Mouse (Mus musculus) C2C12 (cell line): ENCODE measurements around the gene Vps4b. TPM values are rescaled to one million over a fixed set of nuclear protein-coding genes. Genes with fewer than 3 reads are reported as not detected.

Experiments used
- H3K27me3 ChIP-seq: one replicate; pipeline ENCODE4 v1.6.1; 2011; ENCODE audit not compliant: control insufficient read depth, insufficient read depth, insufficient read length
- H3K36me3 ChIP-seq: one replicate; pipeline ENCODE4 v1.6.1; 2011; ENCODE audit not compliant: control insufficient read depth, insufficient read depth
- H3K4me3 ChIP-seq: one replicate; pipeline ENCODE4 v1.5.1; 2011; ENCODE audit warnings: mild to moderate bottlenecking, control low read depth; ENCODE audit not compliant: poor library complexity, insufficient read depth, severe bottlenecking
- H3K79me2 ChIP-seq: one replicate; pipeline ENCODE4 v1.6.1; 2011; ENCODE audit not compliant: control insufficient read depth, insufficient read depth
- H3K79me3 ChIP-seq: one replicate; pipeline ENCODE4 v1.6.1; 2011; ENCODE audit warnings: low read depth, control low read depth
- H3ac ChIP-seq: one replicate; pipeline ENCODE3; 2011; ENCODE audit warnings: low read depth; ENCODE audit not compliant: control insufficient read depth, insufficient read length
- CEBPB ChIP-seq: IDR thresholded peaks from one replicate; pipeline ENCODE4 v1.6.1; 2011; ENCODE audit warnings: low read depth, mild to moderate bottlenecking, control low read depth, moderate library complexity
- CTCF ChIP-seq: IDR thresholded peaks from one replicate; pipeline ENCODE4 v1.5.1; 2011; ENCODE audit not compliant: control insufficient read depth, insufficient read depth, insufficient read length
- FOSL1 ChIP-seq: IDR thresholded peaks from one replicate; pipeline ENCODE4 v1.8.0; 2011; ENCODE audit warnings: mild to moderate bottlenecking, low read length; ENCODE audit not compliant: poor library complexity, insufficient read depth, severe bottlenecking
- MAX ChIP-seq: IDR thresholded peaks from one replicate; pipeline ENCODE4 v1.6.1; 2011; ENCODE audit warnings: mild to moderate bottlenecking, control low read depth
- MYOD1 ChIP-seq: IDR thresholded peaks from one replicate; pipeline ENCODE4 v1.6.1; 2011; ENCODE audit warnings: low read depth; ENCODE audit not compliant: control insufficient read depth, insufficient read length
- MYOG ChIP-seq: IDR thresholded peaks from one replicate; pipeline ENCODE4 v1.6.1; 2011; ENCODE audit not compliant: control insufficient read depth, insufficient read length; ENCODE audit errors: extremely low read depth
- USF1 ChIP-seq: IDR thresholded peaks from one replicate; pipeline ENCODE4 v1.6.1; 2011; ENCODE audit warnings: low read depth, mild to moderate bottlenecking, control low read depth, moderate library complexity
- polyA plus RNA-seq: library from polyadenylated mRNA; unstranded; fragments of >200 nt; fragmentation: generic; extraction: Trizol; gene quantifications from one replicate; pipeline ENCODE4 v1.2.1, GENCODE M21; 2012; ENCODE audit warnings: missing spikeins

Vps4b gene
- polyA plus RNA-seq, 1 experiment: 16.8 TPM

- Histone ChIP-seq H3K79me3 (no peaks in the 10 kb centered on the region), H3ac (no peak overlapping the region), H3K4me3 (no peak overlapping the region), H3K79me2 (no peaks in the 10 kb centered on the region), H3K27me3 (no peaks in the 10 kb centered on the region), H3K36me3 (peaks cover 84% of the 10 kb centered on the region)
- TF ChIP-seq MYOD1: no peak
- TF ChIP-seq CTCF: no peak
- no peak for TF ChIP-seq MYOG
- TF ChIP-seq USF1: no peak
- no peak for TF ChIP-seq MAX
- TF ChIP-seq FOSL1: no peak
- no peak for TF ChIP-seq CEBPB
Observed at GRCm38 (mm10) chr1:106774092-106774491, 22.4 kb downstream of the Vps4b start.

DNA sequence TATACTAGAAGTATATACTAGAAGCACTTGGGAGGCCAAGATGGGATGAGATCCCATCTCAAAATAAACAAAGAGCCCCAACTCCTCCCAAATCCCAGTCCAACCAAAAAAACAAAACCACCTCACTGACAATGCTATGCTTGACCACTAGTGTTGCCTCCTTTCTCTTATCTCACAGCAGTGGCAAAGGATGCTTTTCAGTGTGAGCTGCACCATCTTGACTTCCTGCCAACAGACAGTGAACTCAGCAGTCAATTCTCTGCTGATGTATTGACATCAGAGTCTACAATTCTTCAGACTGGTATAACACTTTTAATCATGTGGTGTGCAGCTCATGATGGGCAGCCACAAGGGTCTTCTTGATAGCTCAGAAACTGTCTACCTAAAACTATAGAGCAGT is 27.8 kb downstream of the Vps4b start:
- no peak overlapping the region for H3ac ChIP-seq
- no peaks in the 10 kb centered on the region for H3K27me3 ChIP-seq
- no peak for TF ChIP-seq CEBPB
- no peak for TF ChIP-seq MYOD1
- TF ChIP-seq USF1: no peak
- no peak for TF ChIP-seq MAX
- no peak for TF ChIP-seq CTCF
- no peak for TF ChIP-seq FOSL1
- no peak for TF ChIP-seq MYOG
- no peak overlapping the region for H3K4me3 ChIP-seq
- no peaks in the 10 kb centered on the region for H3K79me3 ChIP-seq
- H3K79me2 ChIP-seq: no peaks in the 10 kb centered on the region
- H3K36me3 ChIP-seq: peaks cover 77% of the 10 kb centered on the region

DNA sequence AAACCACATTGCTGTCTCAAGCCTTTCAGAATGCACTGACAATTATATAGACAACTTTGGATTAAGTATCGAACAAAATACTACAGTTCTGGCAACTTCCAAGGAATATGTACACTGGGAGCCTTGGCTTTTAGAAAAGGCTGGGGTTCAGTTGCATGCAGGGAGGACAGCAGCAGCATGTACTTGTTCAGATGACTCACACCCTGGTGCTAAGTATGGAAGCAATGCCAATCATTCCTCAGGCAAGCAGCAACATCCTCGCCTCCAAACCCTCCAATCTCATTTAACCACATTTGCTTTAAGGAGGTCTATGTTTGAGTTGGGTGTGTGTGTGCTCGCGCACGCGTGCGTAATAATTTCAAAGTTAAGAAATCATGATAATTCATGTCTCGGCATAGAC is 30.8 kb downstream of the Vps4b start:
- Histone ChIP-seq H3K79me3 (no peaks in the 10 kb centered on the region), H3K4me3 (no peak overlapping the region), H3K27me3 (no peaks in the 10 kb centered on the region), H3K79me2 (no peaks in the 10 kb centered on the region), H3ac (no peak overlapping the region), H3K36me3 (peaks cover 50% of the 10 kb centered on the region)
- TF ChIP-seq MYOD1: no peak
- TF ChIP-seq USF1: no peak

DNA sequence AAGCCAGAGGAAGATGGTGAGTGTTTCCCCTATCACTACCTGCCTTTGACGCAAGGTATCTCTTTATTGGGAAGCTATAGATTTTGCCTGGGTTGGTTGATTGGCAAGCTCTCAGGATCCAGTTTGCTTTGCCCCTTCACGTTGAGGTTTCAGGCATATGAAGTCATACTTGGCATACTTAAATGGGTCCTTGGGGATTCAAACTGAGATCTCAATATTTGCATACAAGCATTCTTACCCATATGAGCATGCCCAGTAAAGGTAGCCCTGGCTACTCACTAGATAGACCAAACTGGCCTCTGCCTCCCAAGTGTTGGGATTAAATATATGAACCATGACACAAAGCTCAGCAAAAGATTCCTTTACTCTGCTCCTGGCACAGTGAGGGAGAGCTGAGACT is 31.7 kb downstream of the Vps4b start:
- no peaks in the 10 kb centered on the region for H3K27me3 ChIP-seq
- H3K79me3 ChIP-seq: no peaks in the 10 kb centered on the region
- no peak overlapping the region for H3K4me3 ChIP-seq
- no peak overlapping the region for H3ac ChIP-seq
- H3K79me2 ChIP-seq: no peaks in the 10 kb centered on the region
- H3K36me3 ChIP-seq: peaks cover 42% of the 10 kb centered on the region
- TF ChIP-seq CEBPB (no peak), MYOD1 (no peak), FOSL1 (no peak), MAX (no peak), USF1 (no peak), MYOG (no peak), CTCF (no peak)

GRCm38 (mm10) chr1:106764281-106764680 is 32.2 kb downstream of the Vps4b start:
- no peaks in the 10 kb centered on the region for H3K27me3 ChIP-seq
- TF ChIP-seq MYOG (no peak), FOSL1 (no peak), MAX (no peak), MYOD1 (no peak), CEBPB (no peak)
- H3K4me3 ChIP-seq: no peak overlapping the region
- peaks cover 38% of the 10 kb centered on the region for H3K36me3 ChIP-seq
- H3ac ChIP-seq: no peak overlapping the region
- no peaks in the 10 kb centered on the region for H3K79me3 ChIP-seq
- no peaks in the 10 kb centered on the region for H3K79me2 ChIP-seq

GRCm38 (mm10) chr1:106760750-106761149 is 35.8 kb downstream of the Vps4b start:
- no peak for TF ChIP-seq MYOD1
- TF ChIP-seq USF1: no peak
- no peak for TF ChIP-seq FOSL1
- TF ChIP-seq MAX: no peak
- TF ChIP-seq CEBPB: no peak
- TF ChIP-seq CTCF: no peak
- no peak for TF ChIP-seq MYOG
- Histone ChIP-seq H3ac (no peak overlapping the region), H3K27me3 (no peaks in the 10 kb centered on the region), H3K79me3 (no peaks in the 10 kb centered on the region), H3K79me2 (no peaks in the 10 kb centered on the region), H3K4me3 (no peak overlapping the region), H3K36me3 (peaks cover 14% of the 10 kb centered on the region)
